Mouse (Mus musculus) embryonic facial prominence, embryonic 11.5 days (tissue): ENCODE results near the gene Arhgap4. TPM values are rescaled to one million over a fixed set of nuclear protein-coding genes. Genes with fewer than 3 reads are reported as not detected.

Source experiments
- ATAC-seq: fragments of 200-750 bp; cut with Nextera tagmentation; replicated peaks from 2 replicates; pipeline ENCODE4 v1.8.0; 2017; ENCODE audit warnings: low read depth; ENCODE audit not compliant: insufficient number of reproducible peaks, low FRiP score, low TSS enrichment
- DNase-seq: peaks from one replicate; pipeline ENCODE4 v3.0.0-alpha.2; 2015; ENCODE audit warnings: low spot score
- H3K27ac ChIP-seq: fragments of 300-500 bp; sonication (generic); replicated peaks from 2 replicates; pipeline ENCODE4 v1.5.1; 2014; ENCODE audit warnings: mild to moderate bottlenecking, low read depth, low read length, control low read depth
- H3K27me3 ChIP-seq: fragments of 300-500 bp; sonication (generic); 2 replicates; pipeline ENCODE4 v1.6.1; 2014; ENCODE audit warnings: mild to moderate bottlenecking, low read length, moderate library complexity, mixed read lengths; ENCODE audit not compliant: control insufficient read depth, insufficient read depth
- H3K36me3 ChIP-seq: fragments of 300-500 bp; sonication (generic); replicated peaks from 2 replicates; pipeline ENCODE4 v1.6.1; 2014; ENCODE audit warnings: low read depth, mild to moderate bottlenecking, low read length, moderate library complexity, mixed read lengths; ENCODE audit not compliant: control insufficient read depth, insufficient read depth
- H3K4me1 ChIP-seq: fragments of 300-500 bp; sonication (generic); 2 replicates; pipeline ENCODE4 v1.6.1; 2014; ENCODE audit warnings: low read length, mixed read lengths; ENCODE audit not compliant: control insufficient read depth, insufficient read depth
- H3K4me2 ChIP-seq: fragments of 300-500 bp; sonication (generic); 2 replicates; pipeline ENCODE4 v1.6.1; 2014; ENCODE audit warnings: low read depth, mild to moderate bottlenecking, control low read depth, low read length, moderate library complexity
- H3K4me3 ChIP-seq: fragments of 300-500 bp; sonication (generic); 2 replicates; pipeline ENCODE4 v1.5.1; 2014; ENCODE audit warnings: low read depth, low read length, control low read depth
- H3K9ac ChIP-seq: fragments of 300-500 bp; sonication (generic); replicated peaks from 2 replicates; pipeline ENCODE4 v1.6.1; 2014; ENCODE audit warnings: mild to moderate bottlenecking, control low read depth, low read length
- H3K9me3 ChIP-seq: fragments of 300-500 bp; sonication (generic); replicated peaks from 2 replicates; pipeline ENCODE4 v1.6.1; 2016; ENCODE audit warnings: mild to moderate bottlenecking, low read length, inconsistent platforms, mixed read lengths; ENCODE audit not compliant: control insufficient read depth
- WGBS: fragments of 180-500 bp; shearing (Covaris S2); extraction: QIAGEN DNeasy Blood & Tissue Kit; methylation state at CpG from one replicate; pipeline ENCODE4 v1.1.7; 2014; 5-methylcytosine and 5-hydroxymethylcytosine counted together
- polyA plus RNA-seq: library from polyadenylated mRNA; unstranded; fragments of >200 nt; fragmentation: Nextera tagmentation; extraction: Ambion mirVana; gene quantifications from 2 replicates; pipeline ENCODE4 v1.2.1, GENCODE M21; 2014

The Arhgap4 gene
- polyA plus RNA-seq, 1 experiment from 2014 or later: 1.5 TPM

- H3K9me3 ChIP-seq: no peaks in the 10 kb centered on the region
- H3K9ac ChIP-seq: no peak overlapping the region
- no peaks in the 10 kb centered on the region for H3K36me3 ChIP-seq
- no peak overlapping the region for H3K4me2 ChIP-seq
- DNase-seq (peak; percentile 37), ATAC-seq (no peak)
- no peak overlapping the region for H3K4me3 ChIP-seq
- no peaks in the 10 kb centered on the region for H3K4me1 ChIP-seq
- H3K27me3 ChIP-seq: no peaks in the 10 kb centered on the region
- 18% methylated on average over 3 of the region's 3 CpGs for WGBS
- no peak overlapping the region for H3K27ac ChIP-seq
These were observed 54.4 kb downstream of the Arhgap4 start for GRCm38 (mm10) chrX:73867256-73867655.

DNA sequence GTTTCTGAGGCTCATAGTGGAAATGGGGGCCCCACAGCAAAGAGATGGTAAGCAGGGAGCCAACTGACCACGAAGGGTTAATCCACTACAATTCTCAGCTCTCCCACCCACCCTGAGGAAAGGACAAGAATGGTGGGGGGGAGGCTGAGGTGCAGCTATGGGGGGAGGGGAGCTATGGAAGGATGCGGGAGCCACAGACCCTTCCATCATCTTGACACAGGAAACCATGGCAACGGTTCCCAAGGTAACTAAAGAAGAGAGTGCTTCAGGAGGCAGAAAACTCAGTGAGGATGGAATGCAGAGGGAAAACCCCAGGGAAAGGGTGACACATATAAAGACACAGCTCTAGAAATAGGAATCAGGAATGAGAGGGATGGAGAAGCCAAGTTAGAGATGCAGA is 57.0 kb downstream of the Arhgap4 start:
- no peak overlapping the region for H3K4me3 ChIP-seq
- H3K27ac ChIP-seq: no peak overlapping the region
- H3K36me3 ChIP-seq: no peaks in the 10 kb centered on the region
- no peak overlapping the region for H3K9ac ChIP-seq
- no peak for ATAC-seq
- peak; percentile 21 for DNase-seq
- no peak overlapping the region for H3K4me2 ChIP-seq
- H3K27me3 ChIP-seq: no peaks in the 10 kb centered on the region
- H3K9me3 ChIP-seq: no peaks in the 10 kb centered on the region
- H3K4me1 ChIP-seq: no peaks in the 10 kb centered on the region
- WGBS: 60% methylated on average over 3 of the region's 3 CpGs

DNA sequence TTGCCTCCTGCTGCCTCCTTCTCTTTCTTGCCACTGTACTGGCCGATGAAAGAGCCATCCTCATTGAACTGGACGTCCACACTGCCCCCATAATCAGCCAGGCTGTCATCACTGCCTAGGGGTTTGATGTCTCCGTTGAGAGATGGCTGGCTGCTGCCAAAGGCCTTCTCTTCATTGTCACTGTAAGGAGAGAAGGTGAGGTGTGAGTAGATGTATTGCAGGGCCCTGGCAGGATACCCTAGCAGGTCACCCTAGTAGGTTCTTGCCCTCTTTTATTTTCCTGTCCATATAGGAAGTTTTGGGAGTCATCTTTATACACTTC is 66.6 kb downstream of the Arhgap4 start:
- Histone ChIP-seq H3K36me3 (no peaks in the 10 kb centered on the region), H3K9me3 (no peaks in the 10 kb centered on the region), H3K4me2 (no peak overlapping the region), H3K4me3 (no peak overlapping the region), H3K27ac (no peak overlapping the region), H3K4me1 (no peaks in the 10 kb centered on the region), H3K27me3 (no peaks in the 10 kb centered on the region), H3K9ac (no peak overlapping the region)
- ATAC-seq: no peak
- DNase-seq: no peak
- 69% methylated on average over 3 of the region's 3 CpGs for WGBS

- Histone ChIP-seq H3K36me3 (no peaks in the 10 kb centered on the region), H3K9me3 (no peaks in the 10 kb centered on the region), H3K4me1 (no peaks in the 10 kb centered on the region), H3K27me3 (no peaks in the 10 kb centered on the region), H3K4me3 (no peak overlapping the region), H3K27ac (no peak overlapping the region), H3K4me2 (no peak overlapping the region), H3K9ac (no peak overlapping the region)
- ATAC-seq (no peak), DNase-seq (no peak)
- WGBS: 81% methylated on average over 9 of the region's 9 CpGs
These were observed 67.2 kb downstream of the Arhgap4 start for GRCm38 (mm10) chrX:73854326-73855086.

Other genes with a start within 250 kb of the Arhgap4 start
- gene Slc6a8, start 248.7 kb downstream of the Arhgap4 start, polyA plus RNA-seq: 6.1 TPM in 2 replicates
- 159 and 172 TPM in 2 replicates for gene Bcap31, start 205.7 kb downstream of the Arhgap4 start, polyA plus RNA-seq
- 8.0 and 8.3 TPM in 2 replicates for gene Abcd1, start 205.3 kb downstream of the Arhgap4 start, polyA plus RNA-seq
- 0.08 TPM in 2 replicates for gene Plxnb3, start 164.8 kb downstream of the Arhgap4 start, polyA plus RNA-seq
- gene Srpk3, start 147.5 kb downstream of the Arhgap4 start, polyA plus RNA-seq: 0.90 and 1.4 TPM in 2 replicates
- gene Idh3g, start 135.0 kb downstream of the Arhgap4 start, polyA plus RNA-seq: 182 and 195 TPM in 2 replicates
- gene Ssr4, start 134.8 kb downstream of the Arhgap4 start, polyA plus RNA-seq: 112 and 116 TPM in 2 replicates
- gene Pdzd4, start 96.9 kb downstream of the Arhgap4 start, polyA plus RNA-seq: 0.88 and 1.1 TPM in 2 replicates
- 0.25 TPM in 1 of 2 replicates, not detected in the other for gene Avpr2, start 29.8 kb downstream of the Arhgap4 start, polyA plus RNA-seq
- gene L1cam, start 25.8 kb downstream of the Arhgap4 start, polyA plus RNA-seq: 6.6 and 10.8 TPM in 2 replicates
- gene Naa10, start 74 bp upstream of the Arhgap4 start, polyA plus RNA-seq: 154 and 159 TPM in 2 replicates
- 20.3 and 24.3 TPM in 2 replicates for gene Renbp, start 9.0 kb upstream of the Arhgap4 start, polyA plus RNA-seq
- 71.4 and 77.2 TPM in 2 replicates for gene Hcfc1, start 44.5 kb upstream of the Arhgap4 start, polyA plus RNA-seq
- 28.0 and 31.3 TPM in 2 replicates for gene Irak1, start 102.0 kb upstream of the Arhgap4 start, polyA plus RNA-seq
- not detected in 2 replicates for gene Opn1mw, start 205.6 kb upstream of the Arhgap4 start, polyA plus RNA-seq
- 12.4 and 13.1 TPM in 2 replicates for gene Mecp2, start 213.5 kb upstream of the Arhgap4 start, polyA plus RNA-seq
- not detected in 2 replicates for gene Tex28, start 246.0 kb upstream of the Arhgap4 start, polyA plus RNA-seq